Mouse (Mus musculus) forebrain, embryonic 13.5 days (tissue): ENCODE measurements around the gene Cnn3. TPM values are rescaled to one million over a fixed set of nuclear protein-coding genes. Genes with fewer than 3 reads are reported as not detected.

ENCODE experiments used
- ATAC-seq: fragments of 200-750 bp; cut with Nextera tagmentation; 2 replicates; pipeline ENCODE4 v1.8.0; 2017
- H3K27ac ChIP-seq: fragments of 300-500 bp; sonication (generic); 2 replicates; pipeline ENCODE4 v1.5.1; 2015; ENCODE audit warnings: inconsistent platforms, mild to moderate bottlenecking, moderate library complexity
- H3K27me3 ChIP-seq: fragments of 300-500 bp; sonication (generic); 2 replicates; pipeline ENCODE4 v1.6.1; 2015; ENCODE audit warnings: mild to moderate bottlenecking, inconsistent platforms
- H3K36me3 ChIP-seq: fragments of 300-500 bp; sonication (generic); 2 replicates; pipeline ENCODE4 v1.6.1; 2015; ENCODE audit warnings: mild to moderate bottlenecking, inconsistent platforms; ENCODE audit not compliant: poor library complexity, severe bottlenecking
- H3K4me1 ChIP-seq: fragments of 300-500 bp; sonication (generic); 2 replicates; pipeline ENCODE4 v1.6.1; 2015; ENCODE audit warnings: inconsistent platforms
- H3K4me2 ChIP-seq: fragments of 300-500 bp; sonication (generic); 2 replicates; pipeline ENCODE4 v1.6.1; 2015; ENCODE audit warnings: inconsistent platforms, mild to moderate bottlenecking, moderate library complexity
- H3K4me3 ChIP-seq: fragments of 300-500 bp; sonication (generic); 2 replicates; pipeline ENCODE4 v1.5.1; 2015; ENCODE audit warnings: mild to moderate bottlenecking, inconsistent platforms
- H3K9ac ChIP-seq: fragments of 300-500 bp; sonication (generic); 2 replicates; pipeline ENCODE4 v1.6.1; 2015; ENCODE audit warnings: mild to moderate bottlenecking, inconsistent platforms
- H3K9me3 ChIP-seq: fragments of 300-500 bp; sonication (generic); replicated peaks from 2 replicates; pipeline ENCODE4 v1.6.1; 2016; ENCODE audit warnings: inconsistent platforms
- WGBS: fragments of 180-500 bp; shearing (Covaris S2); methylation state at CpG from one replicate; pipeline ENCODE4 v1.1.7; 2015; 5-methylcytosine and 5-hydroxymethylcytosine counted together
- polyA plus RNA-seq: library from polyadenylated mRNA; unstranded; fragments of >200 nt; fragmentation: Nextera tagmentation; extraction: Ambion mirVana; gene quantifications from 2 replicates; pipeline ENCODE4 v1.2.1, GENCODE M21; 2015

Cnn3 gene
- polyA plus RNA-seq, 1 experiment from 2014 or later: 770 TPM

DNA sequence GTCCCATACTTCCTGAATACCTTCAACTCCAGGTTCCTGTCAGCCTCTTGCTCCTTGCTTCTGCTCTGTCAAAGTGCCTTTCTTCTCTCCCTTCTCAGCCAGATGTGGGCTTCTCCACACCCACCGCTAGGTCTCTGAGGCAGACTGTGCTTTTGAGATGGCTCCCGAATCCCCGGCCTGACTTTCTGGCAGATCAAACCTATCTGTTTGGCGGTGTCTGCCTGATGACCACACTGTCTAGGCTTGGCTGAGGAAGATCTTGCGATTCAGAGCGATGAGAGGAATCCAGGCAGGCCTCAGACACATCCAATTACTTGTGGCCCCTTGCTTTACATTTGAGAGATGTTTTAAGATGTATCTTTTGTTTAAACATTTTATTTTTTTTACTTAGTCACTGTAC lies 24.2 kb upstream of the Cnn3 start:
- Histone ChIP-seq H3K9me3 (no peaks in the 10 kb centered on the region), H3K27ac (no peak overlapping the region), H3K36me3 (no peaks in the 10 kb centered on the region), H3K4me2 (no peak overlapping the region), H3K4me1 (no peaks in the 10 kb centered on the region), H3K9ac (no peak overlapping the region), H3K27me3 (no peaks in the 10 kb centered on the region), H3K4me3 (no peak overlapping the region)
- ATAC-seq: no peak
- 87% methylated on average over 6 of the region's 6 CpGs for WGBS

GRCm38 (mm10) chr3:121403449-121403848 lies 22.8 kb upstream of the Cnn3 start:
- no peak overlapping the region for H3K9ac ChIP-seq
- H3K27me3 ChIP-seq: no peaks in the 10 kb centered on the region
- H3K4me1 ChIP-seq: no peaks in the 10 kb centered on the region
- 19% methylated on average over 5 of the region's 5 CpGs for WGBS
- no peaks in the 10 kb centered on the region for H3K36me3 ChIP-seq
- no peak overlapping the region for H3K27ac ChIP-seq
- no peak overlapping the region for H3K4me3 ChIP-seq
- no peaks in the 10 kb centered on the region for H3K9me3 ChIP-seq
- no peak for ATAC-seq
- no peak overlapping the region for H3K4me2 ChIP-seq

DNA sequence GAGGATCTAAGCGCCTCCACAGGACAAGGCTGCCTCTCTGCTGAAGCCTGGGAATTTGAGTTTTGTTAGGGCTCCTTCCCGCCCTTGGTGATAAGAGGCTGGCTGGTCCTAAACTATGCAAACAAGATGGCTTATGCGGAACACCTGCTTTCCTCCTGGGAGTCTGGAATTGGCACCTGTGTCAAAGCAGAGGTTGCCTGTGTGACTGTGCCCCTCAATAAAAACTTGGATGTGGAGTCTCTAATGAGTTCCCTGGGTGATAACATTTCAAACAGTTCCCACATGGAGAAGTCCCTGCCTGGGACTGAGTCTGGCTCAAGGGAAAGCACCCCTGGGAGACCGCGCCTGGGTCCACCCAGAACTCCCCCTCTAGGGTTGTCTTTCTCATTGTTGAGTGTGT lies 21.2 kb upstream of the Cnn3 start:
- H3K27ac ChIP-seq: no peak overlapping the region
- no peaks in the 10 kb centered on the region for H3K27me3 ChIP-seq
- no peak overlapping the region for H3K9ac ChIP-seq
- WGBS: 88% methylated on average over 5 of the region's 5 CpGs
- H3K4me2 ChIP-seq: no peak overlapping the region
- H3K4me1 ChIP-seq: no peaks in the 10 kb centered on the region
- H3K36me3 ChIP-seq: no peaks in the 10 kb centered on the region
- H3K9me3 ChIP-seq: no peaks in the 10 kb centered on the region
- no peak overlapping the region for H3K4me3 ChIP-seq
- no peak for ATAC-seq

DNA sequence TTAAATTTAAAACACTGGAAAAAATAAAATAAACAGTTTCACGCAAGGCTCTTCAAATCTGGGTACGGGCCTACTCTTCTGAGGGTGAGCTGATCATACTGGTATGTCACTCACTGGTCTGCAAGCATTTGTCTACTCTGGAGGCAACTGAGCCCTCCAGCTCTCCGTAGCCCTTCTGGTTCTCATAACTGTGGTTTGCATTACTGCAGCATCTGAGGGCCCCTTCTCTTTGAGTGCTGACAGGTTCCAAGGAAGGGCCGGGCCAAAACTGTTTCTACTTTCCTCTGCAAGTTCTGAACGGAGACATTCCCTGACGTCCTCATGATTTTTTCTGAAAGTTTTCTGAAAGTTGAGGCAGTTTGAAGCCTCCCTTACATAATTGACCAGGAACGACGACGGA lies 18.9 kb upstream of the Cnn3 start:
- Histone ChIP-seq H3K27ac (no peak overlapping the region), H3K4me2 (no peak overlapping the region), H3K27me3 (no peaks in the 10 kb centered on the region), H3K9ac (no peak overlapping the region), H3K4me1 (no peaks in the 10 kb centered on the region), H3K4me3 (no peak overlapping the region), H3K9me3 (no peaks in the 10 kb centered on the region), H3K36me3 (no peaks in the 10 kb centered on the region)
- ATAC-seq: no peak
- WGBS: 86% methylated on average over 9 of the region's 9 CpGs

GRCm38 (mm10) chr3:121408386-121408785 lies 17.9 kb upstream of the Cnn3 start:
- Histone ChIP-seq H3K36me3 (no peaks in the 10 kb centered on the region), H3K4me3 (no peak overlapping the region), H3K4me1 (no peaks in the 10 kb centered on the region), H3K27ac (no peak overlapping the region), H3K27me3 (no peaks in the 10 kb centered on the region), H3K9ac (no peak overlapping the region), H3K9me3 (no peaks in the 10 kb centered on the region), H3K4me2 (no peak overlapping the region)
- no peak for ATAC-seq
- WGBS: 96% methylated on average over 3 of the region's 3 CpGs

GRCm38 (mm10) chr3:121411450-121411849 lies 14.8 kb upstream of the Cnn3 start:
- no peak overlapping the region for H3K9ac ChIP-seq
- no peaks in the 10 kb centered on the region for H3K36me3 ChIP-seq
- no peak overlapping the region for H3K4me3 ChIP-seq
- no peak for ATAC-seq
- no peaks in the 10 kb centered on the region for H3K4me1 ChIP-seq
- 79% methylated on average over 6 of the region's 6 CpGs for WGBS
- no peaks in the 10 kb centered on the region for H3K27me3 ChIP-seq
- H3K4me2 ChIP-seq: no peak overlapping the region
- no peak overlapping the region for H3K27ac ChIP-seq
- no peaks in the 10 kb centered on the region for H3K9me3 ChIP-seq

GRCm38 (mm10) chr3:121416171-121417154 lies 9.8 kb upstream of the Cnn3 start:
- Histone ChIP-seq H3K4me2 (no peak overlapping the region), H3K27me3 (no peaks in the 10 kb centered on the region), H3K4me1 (peaks cover 10% of the 10 kb centered on the region), H3K9ac (no peak overlapping the region), H3K9me3 (no peaks in the 10 kb centered on the region), H3K36me3 (no peaks in the 10 kb centered on the region), H3K27ac (no peak overlapping the region), H3K4me3 (no peak overlapping the region)
- 75% methylated on average over 5 of the region's 5 CpGs for WGBS
- no peak for ATAC-seq

DNA sequence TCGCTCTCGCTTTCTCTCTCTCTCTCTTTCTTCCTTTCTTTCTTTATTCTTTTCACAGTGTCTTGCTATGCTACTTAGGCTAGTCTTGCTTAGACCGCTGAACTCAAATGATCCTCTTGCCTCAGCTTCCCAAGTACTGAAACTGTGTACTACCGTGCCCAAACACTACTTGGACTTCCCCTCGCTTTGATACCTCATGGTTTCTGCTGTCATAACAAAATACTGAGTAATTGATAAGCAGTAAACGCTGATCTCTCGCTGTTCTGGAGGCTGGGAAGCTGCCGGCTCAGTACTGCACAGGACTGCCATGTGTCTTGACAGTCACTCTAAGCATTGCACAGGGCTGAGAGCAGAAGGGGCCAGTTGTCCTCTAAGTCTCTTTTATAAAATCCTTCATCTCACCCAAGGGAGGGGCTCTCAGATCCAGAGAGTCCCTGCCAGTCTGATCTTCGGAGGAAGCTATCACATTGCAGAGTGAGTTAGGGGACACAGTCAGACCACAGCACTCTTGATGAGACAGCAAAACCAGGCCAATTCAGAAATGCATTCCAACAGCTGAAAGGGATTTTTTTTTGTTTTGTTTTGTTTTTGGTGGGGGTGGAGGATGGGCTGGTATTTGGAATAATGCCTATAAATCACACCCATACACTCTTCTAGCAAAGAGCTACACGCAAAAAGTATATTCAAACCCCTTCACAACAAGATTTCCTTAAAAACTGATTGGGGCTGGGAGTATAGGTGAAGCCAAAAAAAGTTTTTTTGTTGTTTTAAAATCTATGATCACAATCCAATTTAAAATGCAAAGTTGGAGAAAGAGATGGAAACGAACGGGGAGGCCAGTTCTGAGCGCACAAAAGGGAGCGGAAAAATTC lies 8.7 kb upstream of the Cnn3 start:
- Histone ChIP-seq H3K27ac (no peak overlapping the region), H3K36me3 (no peaks in the 10 kb centered on the region), H3K4me1 (peaks cover 10% of the 10 kb centered on the region), H3K9ac (no peak overlapping the region), H3K4me2 (no peak overlapping the region), H3K9me3 (no peaks in the 10 kb centered on the region), H3K27me3 (no peaks in the 10 kb centered on the region), H3K4me3 (no peak overlapping the region)
- 30% methylated on average over 14 of the region's 14 CpGs for WGBS
- no peak for ATAC-seq

DNA sequence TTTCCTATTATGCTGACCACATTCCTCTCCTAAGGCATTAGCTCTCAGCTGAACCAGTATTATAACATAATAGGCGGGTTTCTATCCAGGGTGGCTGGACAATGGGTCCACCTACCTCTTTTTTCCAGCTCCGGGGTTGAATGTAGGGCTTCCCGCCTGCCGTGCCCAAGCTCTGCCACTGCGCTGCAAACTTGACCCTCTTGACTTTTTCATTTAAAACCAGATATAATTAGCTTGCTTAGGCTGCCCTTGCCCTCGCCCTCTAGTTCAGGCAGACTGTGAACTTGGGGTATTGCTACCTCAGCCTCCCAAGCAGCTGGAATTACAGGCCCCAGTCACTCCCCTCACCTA lies 8.1 kb upstream of the Cnn3 start:
- WGBS: 7% methylated on average over 6 of the region's 6 CpGs
- Histone ChIP-seq H3K4me1 (peaks cover 10% of the 10 kb centered on the region), H3K27me3 (no peaks in the 10 kb centered on the region), H3K9ac (no peak overlapping the region), H3K36me3 (no peaks in the 10 kb centered on the region), H3K4me2 (no peak overlapping the region), H3K9me3 (no peaks in the 10 kb centered on the region), H3K27ac (no peak overlapping the region), H3K4me3 (no peak overlapping the region)
- ATAC-seq: 0 out of 2 replicates have a peak, but pooled peaks have one; percentile 21

DNA sequence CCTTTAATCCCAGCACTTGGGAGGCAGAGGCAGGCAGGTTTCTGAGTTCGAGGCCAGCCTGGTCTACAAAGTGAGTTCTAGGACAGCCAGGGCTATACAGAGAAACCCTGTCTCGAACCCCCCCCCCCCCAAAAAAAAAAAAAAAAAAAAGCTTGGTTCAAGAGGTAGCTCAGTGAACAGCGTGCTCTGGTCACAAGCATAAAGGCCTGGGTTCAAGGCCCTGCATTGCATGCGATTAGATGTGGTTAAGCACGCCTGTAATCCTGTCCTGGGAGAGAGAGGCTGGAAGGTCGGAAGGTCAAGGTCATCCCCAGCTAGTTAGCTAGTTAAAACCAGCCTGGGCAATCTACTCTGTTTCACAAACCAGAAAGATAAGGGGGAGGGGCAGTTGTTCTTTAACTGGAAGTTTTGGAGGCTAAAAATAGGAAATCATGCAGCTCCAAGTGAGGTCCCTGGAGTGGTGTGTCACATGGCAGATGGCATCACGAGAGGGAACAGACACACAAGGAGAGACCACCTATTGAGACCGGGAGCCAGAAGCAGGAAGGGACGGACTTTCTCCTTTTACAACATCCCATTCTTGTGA lies 7.4 kb upstream of the Cnn3 start:
- no peak overlapping the region for H3K4me3 ChIP-seq
- 78% methylated on average over 9 of the region's 9 CpGs for WGBS
- peak; percentile 24; the same call in 1 of the 2 replicates for ATAC-seq
- no peaks in the 10 kb centered on the region for H3K9me3 ChIP-seq
- no peaks in the 10 kb centered on the region for H3K36me3 ChIP-seq
- peaks cover 10% of the 10 kb centered on the region for H3K4me1 ChIP-seq
- no peaks in the 10 kb centered on the region for H3K27me3 ChIP-seq
- no peak overlapping the region for H3K9ac ChIP-seq
- H3K4me2 ChIP-seq: no peak overlapping the region
- no peak overlapping the region for H3K27ac ChIP-seq

DNA sequence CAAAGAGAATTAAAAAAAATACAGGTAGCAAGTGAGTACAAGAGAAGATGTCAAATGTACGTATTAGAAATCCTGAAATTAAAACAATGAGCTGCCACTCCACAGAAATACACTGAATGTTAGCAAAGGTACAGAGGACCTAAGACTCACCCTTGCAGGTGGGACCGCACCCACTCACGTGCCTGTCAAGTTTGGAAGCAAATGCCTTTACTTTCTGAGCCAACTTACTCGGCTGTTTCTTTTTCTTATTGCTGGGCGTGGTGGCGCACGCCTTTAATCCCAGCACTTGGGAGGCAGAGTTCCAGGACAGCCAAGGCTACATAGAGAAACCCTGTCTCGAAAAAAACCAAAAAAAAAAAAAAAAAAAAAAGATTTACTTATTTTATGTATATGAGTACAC lies 3.9 kb upstream of the Cnn3 start:
- Histone ChIP-seq H3K9ac (no peak overlapping the region), H3K27ac (no peak overlapping the region), H3K36me3 (no peaks in the 10 kb centered on the region), H3K27me3 (no peaks in the 10 kb centered on the region; the same call in 1 of the 2 replicates), H3K4me2 (no peak overlapping the region), H3K4me3 (no peak overlapping the region), H3K4me1 (peaks cover 17% of the 10 kb centered on the region), H3K9me3 (no peaks in the 10 kb centered on the region)
- ATAC-seq: no peak
- 83% methylated on average over 8 of the region's 8 CpGs for WGBS
